8 mouse cellular contexts compared by ENCODE assay signal in the genomic region with DNA sequence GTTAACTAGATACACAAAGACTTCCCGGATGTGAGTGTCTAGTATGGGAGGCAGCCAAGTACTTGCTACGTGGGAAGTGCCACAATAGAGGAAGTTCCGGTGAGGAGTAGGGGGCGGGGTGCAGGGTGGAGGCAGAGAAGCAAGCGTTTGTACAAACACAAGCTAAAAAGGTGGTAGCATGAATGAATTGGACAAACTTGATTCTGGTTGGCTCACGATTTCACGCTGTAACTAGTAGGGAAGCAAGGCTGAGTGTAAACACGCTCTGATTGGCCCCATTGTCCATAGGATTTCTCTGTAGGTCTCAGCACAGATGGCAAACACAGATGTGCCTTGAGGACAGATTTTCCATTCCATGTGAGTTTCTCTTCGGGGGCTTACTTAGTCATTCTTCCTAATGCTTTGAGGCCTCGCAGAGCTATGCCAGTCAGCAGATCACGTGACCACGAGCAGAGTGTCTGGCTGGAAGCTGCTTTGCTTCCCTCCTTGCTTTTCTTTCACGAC.
DNase-seq lines count a peak whose midpoint lies in the region; ATAC-seq lines count a peak whose summit lies in the region.

No protein-coding gene starts in this region.

- ATAC-seq in hindbrain, embryonic 14.5 days (ENCODE audit: low FRiP score): peak; percentile 88
- ATAC-seq in midbrain, embryonic 12.5 days (ENCODE audit: low FRiP score, low read depth): peak; percentile 84

- intact Hi-C loops in left cerebral cortex, postnatal 36 days (cut with DNase I): no loop called here

- no peak overlapping the region for H3K9ac ChIP-seq in hindbrain, embryonic 14.5 days
- H3K9ac ChIP-seq in midbrain, embryonic 12.5 days (replicated peaks): no peak overlapping the region

- H3K36me3 ChIP-seq in hindbrain, embryonic 14.5 days (replicated peaks; ENCODE audit: control insufficient read depth, insufficient read depth): no peaks in the 10 kb centered on the region
- no peaks in the 10 kb centered on the region for H3K36me3 ChIP-seq in midbrain, embryonic 12.5 days

- H3K4me1 ChIP-seq in hindbrain, embryonic 14.5 days (replicated peaks; ENCODE audit: control insufficient read depth, insufficient read depth, low read length): no peaks in the 10 kb centered on the region
- no peaks in the 10 kb centered on the region for H3K4me1 ChIP-seq in midbrain, embryonic 12.5 days

- no peak overlapping the region for H3K4me3 ChIP-seq in hindbrain, embryonic 14.5 days (replicated peaks; ENCODE audit: low read length)
- H3K4me3 ChIP-seq in midbrain, embryonic 12.5 days: no peak overlapping the region

- no peaks in the 10 kb centered on the region for H3K9me3 ChIP-seq in hindbrain, embryonic 14.5 days (ENCODE audit: control insufficient read depth, low read length)
- no peaks in the 10 kb centered on the region for H3K9me3 ChIP-seq in midbrain, embryonic 12.5 days

- 52% methylated on average over 13 of the region's 13 CpGs for WGBS in hindbrain, embryonic 14.5 days
- WGBS in midbrain, embryonic 12.5 days: 69% methylated on average over 13 of the region's 13 CpGs

- peak overlapping the region; percentile 24 for H3K4me2 ChIP-seq in hindbrain, embryonic 14.5 days (replicated peaks)
- no peak overlapping the region for H3K4me2 ChIP-seq in midbrain, embryonic 12.5 days (replicated peaks)

- H3K27ac ChIP-seq in hindbrain, embryonic 14.5 days: 0 out of 2 replicates have a peak overlapping the region, but pooled peaks have one; percentile 32
- H3K27ac ChIP-seq in midbrain, embryonic 12.5 days (replicated peaks): no peak overlapping the region

- peak; percentile 15 for DNase-seq in adrenal gland, adult 2 months
- DNase-seq in adrenal gland, postnatal 4 days (ENCODE audit: low spot score in 2 of 2): no peak
- peak; percentile 20 to 30 for DNase-seq in frontal cortex, postnatal 10 days (ENCODE audit: low spot score in 2 of 2)
- DNase-seq in hindbrain, embryonic 14.5 days (ENCODE audit: low spot score): peak; percentile 48
- DNase-seq in left cerebral cortex, postnatal 36 days (ENCODE audit: low spot score in 2 of 2): peak; percentile 14 to 35
- DNase-seq in layer of hippocampus, adult 9-11 months: no peak
- no peak for DNase-seq in ovary, postnatal 10 days (ENCODE audit: low spot score)

- no peaks in the 10 kb centered on the region for H3K27me3 ChIP-seq in hindbrain, embryonic 14.5 days (ENCODE audit: control insufficient read depth, insufficient read depth, low read length)
- H3K27me3 ChIP-seq in midbrain, embryonic 12.5 days: no peaks in the 10 kb centered on the region

Comparison
In these comparisons a context has a peak if more than half of its experiments do, and no peak if none do; other contexts are left out.
1. DNase-seq: peak in adrenal gland, adult 2 months (single experiment), frontal cortex, postnatal 10 days (2 of 2), hindbrain, embryonic 14.5 days (single experiment) and left cerebral cortex, postnatal 36 days (2 of 2); none in adrenal gland, postnatal 4 days (0 of 2), layer of hippocampus, adult 9-11 months (single experiment) and ovary, postnatal 10 days (single experiment).